Mouse (Mus musculus): ENCODE data around the gene Tmem200a.

DNA sequence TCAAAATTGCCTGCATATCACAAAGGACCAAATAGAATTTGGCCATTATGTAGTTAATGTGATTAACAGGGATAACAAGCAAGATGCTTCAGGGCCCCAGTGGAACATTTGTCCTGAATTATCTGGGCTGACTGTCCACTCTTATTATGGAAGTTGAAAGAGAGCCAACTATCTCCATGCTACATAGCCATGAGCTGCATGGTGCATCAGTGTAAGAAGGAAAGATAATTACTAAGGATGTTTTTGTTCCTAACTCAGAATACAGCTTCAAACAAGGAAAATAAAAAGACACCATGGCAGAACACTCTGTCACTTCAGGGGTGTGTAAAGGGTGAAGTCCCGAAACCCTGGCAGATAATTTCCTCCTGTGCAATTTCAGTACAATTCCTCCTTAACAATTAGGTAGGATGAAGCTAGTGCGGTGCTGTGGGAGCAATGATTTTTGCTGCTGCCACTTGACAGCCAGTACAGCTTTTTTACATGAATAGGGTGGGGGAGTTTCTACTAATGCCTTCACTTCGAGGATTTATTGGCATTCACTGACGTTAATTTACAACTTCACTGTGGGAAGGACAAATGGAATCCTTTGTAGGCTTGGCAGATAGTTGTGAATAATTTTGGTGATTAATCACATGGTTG lies 158.1 kb downstream of the Tmem200a start:
- TF ChIP-seq CTCF (IDR thresholded peaks at IDR 0.05; ENCODE audit: low read depth, low read length): no peak
- no peak for TF ChIP-seq POLR2A (IDR thresholded peaks at IDR 0.05; ENCODE audit: insufficient read depth, low read length)
- TF ChIP-seq EP300 (IDR thresholded peaks at IDR 0.05; ENCODE audit: insufficient read depth, low read depth, low read length): no peak
